Mouse (Mus musculus): Measurements from ENCODE around the gene Ift88. TPM values are rescaled to one million over a fixed set of nuclear protein-coding genes. Genes with fewer than 3 reads are reported as not detected.
"Not testable (repeated sequence)": the region's sequence is repeated elsewhere in the genome, so short reads cannot be mapped to it uniquely, and the experiment has no call there.

The Ift88 gene
- polyA plus RNA-seq, 1 experiment, result 11.5 TPM

DNA sequence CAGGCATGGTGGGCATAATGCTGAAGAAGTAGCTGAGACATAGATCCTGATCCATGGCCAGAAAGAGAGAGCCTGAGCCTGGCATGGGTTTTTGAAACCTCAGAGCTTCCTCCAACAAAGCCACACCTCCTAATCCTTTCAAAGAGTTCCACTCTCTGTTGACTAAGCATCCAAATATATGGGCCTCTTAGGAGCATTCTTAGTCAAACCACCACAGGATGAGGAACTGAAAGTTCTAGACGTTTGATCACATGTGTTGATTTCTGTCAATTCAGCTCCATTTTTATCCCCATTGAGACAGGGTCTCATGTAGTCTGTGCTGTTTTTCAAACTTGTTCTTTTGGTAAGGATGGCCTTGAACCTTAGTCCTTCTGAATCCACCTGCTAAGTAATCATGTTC is 28.7 kb downstream of the Ift88 start:
- DNase-seq (ENCODE audit: low spot score), result no peak

DNA sequence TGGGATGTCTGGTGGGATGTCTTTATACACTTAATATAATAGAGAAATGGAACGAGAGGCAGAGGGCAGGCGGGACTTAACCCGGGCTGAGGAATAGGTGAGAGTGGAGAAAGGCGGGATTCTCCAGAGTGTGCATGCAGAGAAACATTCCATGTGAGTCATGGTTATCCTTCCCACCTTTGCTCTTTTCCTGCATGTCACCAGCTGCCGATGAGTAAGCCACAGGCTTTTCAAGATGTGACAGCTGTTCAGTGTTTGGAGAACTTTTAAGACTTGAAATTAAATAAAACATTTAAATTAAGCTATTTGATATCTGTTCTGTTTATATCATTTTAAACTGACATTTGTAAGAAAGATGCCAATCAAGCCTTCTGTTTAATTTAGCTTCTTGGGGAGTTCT is 36.0 kb downstream of the Ift88 start:
- DNase-seq (ENCODE audit: low spot score), result no peak

DNA sequence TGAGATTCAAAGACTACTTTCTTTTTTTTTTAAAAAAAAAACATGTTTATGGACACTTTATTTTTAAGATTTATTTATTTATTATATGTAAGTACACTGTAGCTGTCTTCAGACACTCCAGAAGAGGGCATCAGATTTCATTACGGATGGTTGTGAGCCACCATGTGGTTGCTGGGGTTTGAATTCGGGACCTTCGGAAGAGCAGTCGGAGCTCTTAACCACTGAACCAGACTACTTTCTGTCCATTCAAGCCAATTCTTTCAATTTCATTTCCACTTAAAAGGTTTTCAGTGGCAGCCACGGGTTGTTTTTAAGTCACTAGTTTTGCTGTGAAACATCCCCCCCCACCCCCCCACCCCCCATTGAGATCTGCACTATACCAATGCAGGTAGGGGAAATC is 36.5 kb downstream of the Ift88 start:
- DNase-seq (ENCODE audit: low spot score), result not testable (repeated sequence)

DNA sequence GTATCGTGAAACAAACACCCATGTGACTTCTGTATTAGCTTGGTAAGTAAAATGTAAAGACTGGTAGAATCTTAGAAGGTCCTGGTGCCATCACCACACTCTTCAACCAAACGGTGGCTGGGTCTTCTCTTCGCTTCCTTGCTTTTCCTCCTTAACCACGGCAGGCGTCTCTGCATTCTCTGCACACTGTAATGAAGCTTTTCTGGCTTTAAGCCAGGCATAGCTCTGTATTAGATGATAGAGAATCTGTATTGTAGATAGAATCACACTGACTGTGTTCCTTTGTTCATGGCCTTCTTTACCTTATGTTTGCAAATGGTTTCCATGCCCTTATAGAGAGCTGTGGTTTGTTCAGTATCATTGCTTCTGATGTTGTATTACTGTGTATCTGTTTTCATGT is 39.0 kb downstream of the Ift88 start:
- DNase-seq (ENCODE audit: low spot score), result no peak

DNA sequence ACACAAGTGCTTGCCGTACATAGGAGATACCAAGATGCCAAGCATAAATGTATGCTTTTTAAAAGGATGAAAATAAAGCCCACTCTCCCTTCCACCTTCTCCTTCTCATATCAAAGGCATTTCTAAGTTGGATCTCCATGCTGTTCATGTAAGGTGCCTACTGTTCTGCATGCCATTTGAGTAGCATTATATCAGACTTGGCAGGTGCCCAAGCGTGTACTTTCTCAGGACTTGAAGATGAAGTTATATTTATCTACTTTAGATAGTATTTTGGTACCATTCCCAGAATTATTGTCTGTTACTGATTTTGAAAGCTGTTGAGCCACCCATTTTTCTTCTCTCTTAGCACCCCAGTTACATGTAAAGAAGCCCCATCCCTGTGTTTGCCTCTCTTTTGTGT is 51.2 kb downstream of the Ift88 start:
- DNase-seq (ENCODE audit: low spot score), result no peak

DNA sequence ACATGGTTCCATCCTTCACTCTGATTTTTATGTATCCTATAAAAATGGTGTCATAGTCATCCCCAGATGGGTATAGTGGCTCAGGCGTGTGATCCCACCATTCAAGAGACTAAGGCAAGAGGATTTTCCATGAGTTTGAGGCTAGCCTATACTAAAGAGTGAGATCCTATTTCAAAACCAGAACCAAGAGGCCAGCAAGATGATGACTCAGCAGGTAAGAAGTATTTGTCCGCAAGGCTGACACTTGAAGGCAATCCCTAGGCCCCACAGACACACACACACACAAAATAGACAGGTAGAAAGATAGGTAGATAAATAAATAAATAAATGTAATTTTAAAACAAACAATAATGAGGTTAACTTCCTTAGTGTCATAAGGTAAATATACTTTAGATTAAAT is 58.4 kb downstream of the Ift88 start:
- DNase-seq (ENCODE audit: low spot score), result no peak

DNA sequence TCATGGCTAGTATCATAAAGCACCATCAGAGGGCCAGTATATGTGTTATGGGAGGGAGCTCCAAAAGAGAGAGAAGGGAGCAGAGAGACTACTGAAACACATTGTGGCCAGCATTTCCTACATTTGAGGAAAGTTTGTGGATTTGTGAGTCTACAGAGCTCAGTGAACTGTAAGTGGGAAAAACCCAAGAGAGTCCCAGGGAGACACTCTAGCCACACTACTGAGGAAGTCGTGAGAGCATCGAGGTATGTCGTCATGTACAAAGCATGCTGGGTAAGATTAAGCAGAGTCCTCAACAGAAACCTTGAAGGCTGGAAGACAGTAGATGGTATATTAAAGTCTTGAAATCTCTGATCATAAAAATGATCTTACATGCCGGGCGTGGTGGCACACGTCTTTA is 60.3 kb downstream of the Ift88 start:
- DNase-seq (ENCODE audit: low spot score), result no peak

DNA sequence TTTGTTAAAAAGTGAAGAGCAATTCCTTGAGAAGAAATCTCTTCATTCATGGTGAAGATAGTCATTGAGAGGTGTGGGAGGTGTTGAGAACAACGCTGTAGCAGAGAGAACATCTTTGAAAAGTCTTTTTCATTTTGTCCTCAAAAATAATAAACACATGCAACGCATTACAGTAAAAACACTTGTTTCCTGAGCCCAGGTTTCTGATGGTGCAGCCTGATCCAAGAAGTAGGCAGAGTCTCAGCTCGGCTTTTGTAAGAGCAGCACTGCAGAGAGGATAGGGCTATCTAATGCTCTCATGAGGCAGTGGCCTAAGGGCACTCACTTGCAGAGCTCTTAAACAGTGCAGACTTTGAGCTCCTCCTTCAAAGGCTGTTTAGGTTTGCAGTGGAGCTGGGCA is 65.8 kb downstream of the Ift88 start:
- DNase-seq (ENCODE audit: low spot score), result no peak

DNA sequence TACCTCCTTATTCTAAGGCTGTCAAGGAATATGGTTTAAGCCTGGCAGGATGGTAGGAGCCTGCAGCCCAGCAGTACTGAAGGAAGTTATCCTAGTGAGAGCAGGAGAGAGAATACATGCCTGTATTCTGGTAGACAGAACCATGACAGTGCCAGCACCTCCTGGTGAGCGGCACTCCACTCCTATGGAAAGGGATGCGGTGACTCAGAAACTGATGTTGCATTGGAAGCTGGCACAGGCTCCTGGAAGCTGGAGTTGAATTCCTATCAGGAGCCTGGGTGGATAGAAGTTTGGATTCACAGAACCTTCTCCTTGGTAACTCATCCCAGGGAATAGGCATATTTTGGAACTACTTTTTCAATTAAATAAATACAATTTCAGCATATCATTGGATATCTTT is 70.0 kb downstream of the Ift88 start:
- no peak for DNase-seq (ENCODE audit: low spot score)

DNA sequence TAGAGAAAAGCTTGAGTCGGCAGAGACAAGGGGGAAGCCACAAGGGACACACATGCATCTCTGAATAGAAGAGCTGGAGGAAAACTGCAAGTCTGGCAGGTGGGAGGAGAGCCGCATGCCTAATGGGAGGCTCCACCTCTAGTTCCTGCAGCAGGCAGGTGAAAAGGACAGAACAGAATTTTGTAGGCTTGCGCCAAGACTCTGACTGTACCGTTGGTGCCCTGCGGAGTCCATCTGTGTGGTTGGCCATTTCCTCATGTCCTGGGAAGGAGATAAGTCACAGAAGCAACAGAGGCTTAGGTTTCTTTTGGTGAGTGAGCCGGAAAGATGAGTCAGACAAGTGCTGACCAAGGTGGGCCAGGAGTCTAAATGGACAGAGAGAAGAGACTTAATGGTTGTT is 79.9 kb downstream of the Ift88 start:
- DNase-seq (ENCODE audit: low spot score), result no peak

DNA sequence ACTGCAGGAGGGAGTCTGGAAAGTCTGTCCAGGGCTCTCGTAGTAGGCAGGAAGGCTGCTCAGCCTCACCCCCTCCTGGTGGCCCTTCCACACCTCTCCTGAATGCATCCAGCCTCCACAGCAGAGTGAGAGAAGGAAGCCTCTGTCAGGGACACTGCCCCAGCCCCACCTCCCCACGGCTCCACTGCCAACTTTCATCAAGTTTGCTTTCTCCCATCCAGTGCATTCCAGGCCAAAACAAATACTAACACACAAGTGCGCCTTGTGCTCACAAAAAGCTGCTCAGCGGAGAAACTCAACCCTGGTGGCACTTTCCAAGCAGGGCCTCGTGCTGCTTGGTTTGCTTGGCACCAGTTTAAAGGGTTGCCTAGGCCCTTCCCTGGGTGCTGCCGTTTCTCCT is 85.7 kb downstream of the Ift88 start:
- no peak for DNase-seq (ENCODE audit: low spot score)

DNA sequence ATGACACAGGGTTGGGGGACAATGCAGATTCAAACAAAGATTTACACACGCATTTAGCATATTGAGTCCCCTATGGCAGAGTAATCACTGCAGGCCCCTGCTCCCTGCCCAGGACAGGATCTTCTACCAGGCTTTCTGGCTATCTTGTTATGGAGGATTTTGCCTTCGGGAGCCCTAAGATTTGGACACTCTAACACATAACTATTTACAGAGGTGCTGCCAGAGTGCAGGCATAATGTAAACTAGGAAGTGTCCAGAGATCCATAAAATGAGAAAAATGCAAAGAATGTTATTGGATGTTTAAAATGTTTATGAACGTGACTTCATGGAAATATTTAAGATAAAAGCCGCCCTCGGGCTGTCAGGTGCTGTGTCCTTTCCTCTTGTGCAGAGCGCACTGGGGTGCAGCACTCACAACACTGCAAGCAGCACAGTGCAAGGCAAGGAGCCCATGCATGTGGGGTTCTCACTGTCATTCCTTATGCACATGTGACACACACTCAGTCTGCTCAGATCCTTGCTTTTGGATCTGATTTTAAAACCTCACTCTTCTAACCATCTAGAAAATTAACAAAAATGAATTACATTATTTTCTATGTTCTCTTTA is 91.4 kb downstream of the Ift88 start:
- no peak for DNase-seq (ENCODE audit: low spot score)

DNA sequence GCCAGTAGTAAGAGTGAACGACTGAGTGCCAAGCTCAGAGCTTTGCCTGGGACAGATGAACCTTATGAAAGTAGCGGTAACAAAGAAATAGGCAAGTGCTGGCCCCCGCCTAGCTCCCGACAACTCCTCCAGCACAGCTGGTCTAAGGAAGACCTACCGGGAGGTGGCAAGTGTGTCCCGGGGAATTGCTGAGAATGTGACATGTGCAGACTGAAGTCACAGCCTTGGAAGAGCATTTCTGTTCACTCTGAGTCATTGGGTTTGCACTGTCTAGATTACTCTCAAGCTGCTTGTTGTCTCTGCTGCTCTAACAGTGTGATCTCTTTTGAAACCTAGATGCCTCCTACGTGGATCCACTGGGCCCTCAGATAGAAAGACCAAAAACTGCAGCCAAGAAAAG is 93.1 kb downstream of the Ift88 start:
- no peak for DNase-seq (ENCODE audit: low spot score)

DNA sequence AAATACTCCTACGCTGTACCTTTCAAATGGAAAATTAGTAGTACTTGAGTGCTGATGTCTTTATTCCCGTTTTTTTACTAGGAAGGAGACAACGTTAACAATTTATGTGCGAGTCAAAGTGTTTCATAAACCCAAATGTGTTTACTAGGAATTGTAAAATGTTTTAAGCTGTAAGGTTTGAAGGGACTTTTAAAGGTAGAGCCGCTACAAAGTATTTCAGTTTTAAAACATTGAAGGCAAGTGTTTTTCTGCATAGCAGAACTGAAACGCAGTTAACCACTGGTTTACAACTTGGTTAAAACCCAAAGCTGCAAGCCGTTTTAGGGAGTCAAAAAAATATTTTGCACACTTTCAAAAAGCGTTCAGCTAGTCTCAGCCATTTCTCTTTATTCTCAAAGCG is 99.9 kb downstream of the Ift88 start:
- no peak for DNase-seq (ENCODE audit: low spot score)

DNA sequence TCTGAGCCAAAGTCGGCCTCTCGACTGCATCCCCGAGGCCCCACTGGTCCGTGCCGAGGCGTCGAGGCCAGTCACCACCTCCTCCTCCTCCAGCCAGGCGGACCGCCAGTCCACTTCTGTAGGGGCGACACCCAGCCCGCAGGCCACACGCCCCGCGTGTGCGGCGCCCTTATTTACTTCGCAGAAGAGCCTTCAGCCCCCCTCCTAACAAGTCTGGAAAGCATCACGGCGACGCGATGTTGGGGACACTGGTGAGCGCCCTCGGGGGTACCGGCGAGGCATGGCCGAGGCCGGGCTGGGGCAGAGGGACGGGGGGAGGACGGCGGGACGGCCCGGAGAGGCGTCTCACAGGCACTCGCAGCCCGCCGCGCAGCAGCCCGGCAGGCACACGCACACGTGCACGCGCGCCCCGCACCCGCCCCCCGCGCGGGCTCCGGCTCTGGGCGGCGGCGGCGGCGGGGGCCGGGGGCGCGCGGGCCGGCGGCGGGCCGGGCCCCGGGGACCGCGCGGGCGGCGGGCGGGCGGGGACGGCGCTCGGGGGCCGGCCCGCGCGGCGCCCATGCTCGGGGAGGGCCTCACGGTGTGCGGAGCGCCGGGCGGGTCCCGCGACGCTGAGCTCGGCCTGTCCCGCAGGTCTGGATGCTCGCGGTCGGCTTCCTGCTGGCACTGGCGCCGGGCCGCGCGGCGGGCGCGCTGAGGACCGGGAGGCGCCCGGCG is 101.0 kb downstream of the Ift88 start, which contains the start of gene Il17d:
Gene Il17d (plus strand): TSS at position 107 of the 717 bp plus-strand sequence.
- DNase-seq (ENCODE audit: low spot score), result no peak

DNA sequence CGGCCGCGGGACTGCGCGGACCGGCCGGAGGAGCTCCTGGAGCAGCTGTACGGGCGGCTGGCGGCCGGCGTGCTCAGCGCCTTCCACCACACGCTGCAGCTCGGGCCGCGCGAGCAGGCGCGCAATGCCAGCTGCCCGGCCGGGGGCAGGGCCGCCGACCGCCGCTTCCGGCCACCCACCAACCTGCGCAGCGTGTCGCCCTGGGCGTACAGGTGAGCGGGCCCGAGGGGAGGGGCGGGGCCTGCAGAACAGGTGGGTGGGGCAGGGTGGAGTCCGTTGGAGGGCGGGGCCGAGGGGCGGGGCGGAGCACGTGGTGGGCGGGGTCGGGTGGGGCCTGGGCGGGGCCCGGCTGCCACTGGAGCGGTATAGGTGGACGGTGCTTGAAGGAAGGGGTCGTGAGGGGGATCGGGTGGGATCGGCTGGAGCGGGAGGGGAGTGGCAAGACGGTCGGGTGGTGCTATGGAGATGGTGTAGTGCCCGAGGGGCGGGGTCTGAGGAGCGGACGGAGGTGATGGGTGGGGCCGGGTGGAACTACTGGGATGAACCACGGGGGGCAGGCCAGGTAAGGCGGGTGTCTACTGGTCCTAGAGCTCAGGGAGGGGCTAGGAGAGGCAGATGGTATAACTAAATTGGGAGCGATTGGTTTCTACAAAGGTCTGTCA is 101.7 kb downstream of the Ift88 start:
- DNase-seq (ENCODE audit: low spot score), result peak; percentile 73

DNA sequence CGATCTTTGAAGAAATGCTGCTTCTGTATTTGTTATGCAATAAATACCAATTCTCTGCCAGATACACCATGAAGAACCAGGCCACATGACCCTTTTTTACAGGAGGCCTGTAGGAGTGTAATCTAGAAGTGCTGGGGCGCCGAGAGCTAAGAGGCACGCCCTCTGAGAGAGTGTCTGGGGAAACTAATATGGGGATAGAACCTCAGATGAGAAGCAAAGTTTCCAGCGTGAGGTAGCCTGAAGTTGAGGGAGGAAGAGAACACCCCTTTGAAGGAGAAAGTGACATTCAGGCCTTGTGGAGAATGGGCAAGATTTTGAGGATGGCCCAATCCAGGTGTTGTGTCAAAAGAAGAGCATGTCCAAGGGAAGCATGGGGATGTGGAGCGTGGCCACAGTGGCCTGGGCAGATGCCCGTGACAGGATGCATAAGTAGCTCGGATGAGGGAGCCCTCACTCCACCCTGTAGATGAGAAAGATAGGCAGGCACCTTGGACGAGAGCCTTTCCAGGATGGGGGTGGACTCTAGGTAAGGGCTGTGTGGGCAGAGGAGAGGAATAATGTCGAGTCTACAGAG is 102.3 kb downstream of the Ift88 start:
- no peak for DNase-seq (ENCODE audit: low spot score)

DNA sequence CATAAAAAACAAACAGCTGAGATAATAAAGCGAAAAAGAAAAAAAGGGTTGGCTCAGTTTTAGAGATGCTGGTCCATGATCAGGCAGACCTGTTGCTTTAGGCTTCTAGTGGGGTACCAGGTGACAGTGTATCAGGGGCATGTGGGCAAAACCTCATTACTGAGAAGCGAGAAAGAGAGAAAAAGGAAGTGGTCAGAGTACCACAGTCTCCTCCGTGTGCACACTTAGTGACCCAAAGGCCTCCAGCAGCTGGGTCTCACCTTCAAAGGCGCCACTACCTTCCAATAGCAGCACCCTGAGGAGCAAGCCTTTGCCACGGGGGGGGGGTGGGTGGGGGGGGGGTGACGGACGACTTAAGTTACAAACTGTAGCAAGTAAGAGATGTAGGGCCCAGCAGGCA is 103.3 kb downstream of the Ift88 start:
- DNase-seq (ENCODE audit: low spot score), result no peak

DNA sequence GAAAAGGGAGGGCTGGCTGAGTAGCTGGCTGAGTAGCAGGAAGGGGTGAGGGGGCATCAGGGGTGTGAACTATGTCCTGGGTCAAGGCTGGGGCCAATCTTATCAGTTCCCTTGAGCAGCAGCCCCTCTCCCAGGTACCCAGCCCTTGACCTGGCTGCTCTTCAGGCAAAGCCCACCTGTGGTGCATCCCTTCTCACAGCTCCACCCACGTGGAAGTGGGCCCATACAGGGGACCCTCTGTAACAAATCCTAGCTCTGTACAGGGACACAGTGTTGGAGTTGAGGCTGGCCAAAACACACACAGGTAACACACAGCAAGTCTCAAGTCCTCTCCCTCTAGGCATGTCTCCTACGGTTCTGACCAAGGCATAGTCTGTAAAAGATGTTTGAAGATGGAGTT is 103.7 kb downstream of the Ift88 start:
- DNase-seq (ENCODE audit: low spot score), result no peak

DNA sequence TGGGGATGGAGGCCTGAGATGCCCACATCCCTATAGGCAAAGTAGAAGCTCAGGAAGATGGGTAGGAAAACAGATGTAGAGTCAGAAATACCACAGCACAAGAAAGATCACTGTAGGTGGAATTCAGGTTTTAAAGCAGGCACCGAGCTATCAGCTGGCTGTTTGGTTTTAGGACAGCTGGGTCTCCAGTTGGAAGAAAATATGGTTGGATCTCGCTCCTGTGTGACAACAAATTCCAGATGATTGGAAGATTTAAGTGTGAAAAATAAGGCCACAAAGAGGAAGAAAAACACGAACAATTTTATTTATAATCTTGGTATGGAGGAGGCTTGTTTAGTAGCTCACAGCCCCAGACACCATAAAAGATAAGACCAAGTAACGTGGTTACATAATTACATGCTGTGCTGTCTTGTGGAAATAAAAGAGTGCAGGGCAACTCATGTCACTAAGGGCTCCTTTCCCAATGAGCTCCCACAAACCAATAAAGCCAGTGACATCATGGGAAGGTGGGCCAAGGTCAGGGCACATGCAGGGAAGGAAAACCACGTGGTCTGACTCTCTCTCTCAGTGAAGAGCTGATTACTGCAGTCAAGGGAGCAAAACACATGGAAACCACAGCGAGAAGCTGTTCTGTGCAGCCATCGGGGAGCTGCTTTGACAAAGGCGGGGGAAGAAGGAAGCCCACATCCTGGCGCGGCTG is 105.4 kb downstream of the Ift88 start:
- no peak for DNase-seq (ENCODE audit: low spot score)

DNA sequence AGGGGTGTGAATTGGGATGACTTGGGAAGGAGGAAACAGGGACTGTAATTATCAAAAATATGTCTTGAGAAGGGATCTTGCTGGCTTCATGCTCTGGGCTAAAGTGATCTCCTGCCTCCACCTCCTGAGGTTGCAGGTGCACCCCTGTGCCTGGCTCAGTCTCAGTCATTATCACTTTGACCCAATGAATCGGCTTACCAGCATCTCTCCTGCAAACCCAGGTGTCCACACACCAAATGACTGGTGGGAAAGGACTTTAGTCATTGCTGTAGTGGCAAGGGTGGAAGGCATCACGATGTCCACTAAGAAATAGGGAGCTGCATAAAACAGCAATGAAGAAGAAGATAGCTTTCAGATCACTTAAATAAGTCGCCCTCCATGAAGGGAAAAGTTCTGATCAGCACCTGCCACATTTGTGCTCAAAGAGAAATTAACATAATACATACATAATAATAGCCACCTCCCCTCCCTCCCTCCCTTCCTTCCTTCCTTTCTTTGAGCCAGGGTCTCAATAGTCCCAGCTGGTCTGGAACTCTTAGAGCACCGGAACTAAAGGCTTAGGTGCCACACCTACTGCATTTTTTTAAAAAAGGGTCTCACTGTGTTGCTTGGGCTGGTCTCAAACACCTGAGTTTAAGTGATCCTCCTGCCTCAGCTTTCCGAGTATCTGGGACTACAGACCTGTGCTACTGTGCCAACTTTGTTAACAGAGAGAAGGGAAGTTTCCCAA is 106.1 kb downstream of the Ift88 start:
- DNase-seq (ENCODE audit: low spot score), result no peak

DNA sequence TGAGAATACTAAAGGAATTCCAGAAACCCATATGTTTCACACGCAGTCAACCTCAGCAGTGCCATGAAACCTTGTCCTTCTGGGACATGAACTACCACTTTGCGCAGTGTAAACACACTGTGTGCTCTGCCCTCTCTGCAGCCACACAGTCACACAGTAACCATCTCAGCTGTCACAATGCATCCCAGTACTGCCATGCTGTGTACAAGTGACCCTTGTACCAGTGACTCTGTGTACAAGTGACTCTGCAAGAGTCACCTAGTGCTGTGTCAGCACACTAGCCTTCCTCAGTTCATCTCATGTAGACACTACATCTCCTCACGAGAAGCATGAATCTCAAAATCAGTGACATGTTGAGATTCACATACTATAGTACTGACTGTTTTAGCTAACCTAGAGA is 108.7 kb downstream of the Ift88 start:
- DNase-seq (ENCODE audit: low spot score), result no peak

Measured in urinary bladder, adult 2 months (tissue).